In the genomic region with DNA sequence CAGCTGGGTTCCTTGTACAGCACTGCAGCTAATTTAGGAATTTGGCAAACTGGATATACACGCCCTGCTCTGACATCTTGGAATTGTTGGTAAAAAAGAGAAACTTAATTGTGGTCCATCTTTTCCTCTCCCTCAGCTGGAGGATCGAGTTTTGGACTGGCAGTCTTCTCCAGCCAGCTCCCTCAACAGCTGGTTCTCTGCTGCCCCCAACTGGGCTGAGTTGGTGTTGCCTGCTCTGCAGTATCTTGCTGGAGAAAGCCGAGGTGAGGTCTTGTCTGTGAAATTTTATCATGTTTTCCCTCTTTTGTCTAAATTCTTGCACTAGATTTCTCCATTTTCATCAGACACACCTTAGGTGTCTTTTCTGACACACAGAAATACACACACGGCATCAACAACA, we compare ENCODE assay signal across 7 mouse cellular contexts. TPM values are rescaled to one million over a fixed set of nuclear protein-coding genes. Genes with fewer than 3 reads are reported as not detected.
DNase-seq lines count a peak whose midpoint lies in the region; ATAC-seq and TF ChIP-seq lines count a peak whose summit lies in the region.

No protein-coding gene starts in this region.

- no peak overlapping the region for H3K4me3 ChIP-seq in lung, adult 2 months (replicated peaks; ENCODE audit: extremely low read depth, low read depth, low read length)

- no peaks in the 10 kb centered on the region for H3K4me1 ChIP-seq in lung, adult 2 months (ENCODE audit: control insufficient read depth, insufficient read depth, low read length)

- TF ChIP-seq CTCF in lung, adult 2 months (IDR thresholded peaks at IDR 0.05; ENCODE audit: insufficient read depth, low read length), result peak; percentile 83

- peak; percentile 86 for ATAC-seq in inflammation-experienced regulatory T-cells, adult 6 months

- WGBS in lung, adult 2 months, result 49% methylated on average over 4 of the region's 4 CpGs

- peak; percentile 34 for DNase-seq in ovary, postnatal 10 days (ENCODE audit: low spot score)
- DNase-seq in ovary, adult 18-20 months (ENCODE audit: low spot score), result no peak
- DNase-seq in adrenal gland, adult 2 months, result peak; percentile 71
- DNase-seq in embryo, embryonic 9.5 days (ENCODE audit: extremely low spot score), result peak; percentile 70
- peak; percentile 69 for DNase-seq in lung, adult 2 months
- DNase-seq in right cerebral cortex, postnatal 4 days, result peak; percentile 88

- TF ChIP-seq POLR2A in lung, adult 2 months (IDR thresholded peaks at IDR 0.05; ENCODE audit: borderline replicate concordance, extremely low read depth, low read depth, low read length), result no peak

RNA-seq across cellular contexts. Expression of gene Nfrkb, which starts 14.4 kb away (rescaled TPM):
- 10 to 100 TPM; 15.7 to 19.0 TPM for total RNA-seq in adrenal gland, adult 2 months (2021)
- polyA plus RNA-seq in adrenal gland, adult 2 months (2012; rRNA removed), result 17.7 and 18.7 TPM in 2 replicates
- polyA plus RNA-seq in inflammation-experienced regulatory T-cells, adult 6 months (2017; shearing (Covaris generic)), result 10 to 100 TPM; 23.7 to 39.8 (median 36.9) TPM
- polyA plus RNA-seq in lung, adult 2 months (2012; rRNA removed), result 16.6 and 19.7 TPM in 2 replicates
